Mouse (Mus musculus) MEL (cell line): ENCODE measurements around the gene Rest.

Source experiments
- CTCF ChIP-seq, 3 experiments: IDR thresholded peaks in 2 of 3; conservative IDR thresholded peaks in 1 of 3; 2 replicates each; pipeline ENCODE4 v1.5.1; 2011 to 2012; ENCODE audit warnings: low read length in 3 of 3, low read depth in 2 of 3, mild to moderate bottlenecking in 2 of 3, improper control_type of control experiment in 1 of 3, inconsistent platforms in 1 of 3, mixed read lengths in 1 of 3, moderate library complexity in 1 of 3; ENCODE audit not compliant: control insufficient read depth in 1 of 3, insufficient read depth in 1 of 3, poor library complexity in 1 of 3, severe bottlenecking in 1 of 3
- GABPA ChIP-seq: IDR thresholded peaks from 2 replicates; pipeline ENCODE4 v1.6.1; 2012; ENCODE audit warnings: low read depth, mild to moderate bottlenecking, inconsistent platforms, low read length, improper control_type of control experiment, moderate library complexity
- POLR2A ChIP-seq, 2 experiments: IDR thresholded peaks; 2 replicates each; pipeline ENCODE4 v1.6.1; 2011 to 2012; ENCODE audit warnings: low read length in 2 of 2, mild to moderate bottlenecking in 2 of 2, control low read depth in 1 of 2, improper control_type of control experiment in 1 of 2, low read depth in 1 of 2, moderate library complexity in 1 of 2; ENCODE audit not compliant: control insufficient read depth in 1 of 2, insufficient read depth in 1 of 2, poor library complexity in 1 of 2
- USF1 ChIP-seq: IDR thresholded peaks from 2 replicates; pipeline ENCODE4 v1.6.1; 2014; ENCODE audit warnings: low read depth, mild to moderate bottlenecking, inconsistent platforms, low read length, improper control_type of control experiment, moderate library complexity

- TF ChIP-seq GABPA: no peak
- no peak for TF ChIP-seq CTCF (IDR thresholded peaks at IDR 0.05 in 2 of 3, conservative IDR thresholded peaks at IDR 0.05 in 1 of 3; ENCODE audit: control insufficient read depth in 1 of 3, insufficient read depth in 1 of 3, low read depth in 2 of 3, low read length in 3 of 3, poor library complexity in 1 of 3, severe bottlenecking in 1 of 3)
- TF ChIP-seq POLR2A (IDR thresholded peaks at IDR 0.05; ENCODE audit: control insufficient read depth in 1 of 2, insufficient read depth in 1 of 2, low read depth in 1 of 2, low read length in 2 of 2, poor library complexity in 1 of 2): no peak
- TF ChIP-seq USF1: no peak
Observed at GRCm38 (mm10) chr5:77245463-77245786, 19.9 kb upstream of the Rest start.
